Mouse (Mus musculus) CH12.LX (cell line): ENCODE measurements around the gene Bcl6b. TPM values are rescaled to one million over a fixed set of nuclear protein-coding genes. Genes with fewer than 3 reads are reported as not detected.
A peak's percentile ranks its signal among the peaks of the same experiment; 100 is the strongest.

Experiments used
- DNase-seq: peaks from one replicate; pipeline ENCODE4 v3.0.0-alpha.2; 2013; ENCODE audit errors: extremely low read depth
- H3K27ac ChIP-seq: 2 replicates; pipeline ENCODE4 v1.5.1; 2012; ENCODE audit warnings: low read depth, mild to moderate bottlenecking, control low read depth, moderate library complexity; ENCODE audit not compliant: insufficient read depth
- H3K27me3 ChIP-seq: replicated peaks from 2 replicates; pipeline ENCODE3; 2012; ENCODE audit warnings: inconsistent platforms
- H3K36me3 ChIP-seq, 2 experiments: replicated peaks in 1 of 2; 2 replicates each; pipeline versions ENCODE3 to v1.6.1; 2012; ENCODE audit warnings: inconsistent platforms in 1 of 2, low read length in 1 of 2, mild to moderate bottlenecking in 1 of 2, mixed read lengths in 1 of 2, moderate library complexity in 1 of 2; ENCODE audit not compliant: control insufficient read depth in 1 of 2, insufficient read depth in 1 of 2
- H3K4me1 ChIP-seq, 2 experiments: 2 replicates each; pipeline ENCODE4 v1.6.1; 2012; ENCODE audit warnings: inconsistent platforms in 1 of 2, moderate library complexity in 1 of 2; ENCODE audit not compliant: insufficient read depth in 2 of 2, control insufficient read depth in 1 of 2
- H3K4me2 ChIP-seq: 2 replicates; pipeline ENCODE4 v1.6.1; 2012; ENCODE audit warnings: low read depth, mild to moderate bottlenecking, control low read depth; ENCODE audit not compliant: poor library complexity, insufficient read depth, severe bottlenecking
- H3K4me3 ChIP-seq, 3 experiments: fragments of 150-350 bp in 1 of 3; sonication (generic) in 1 of 3; replicated peaks in 1 of 3; 2 replicates each; pipeline versions ENCODE3 to v1.5.1; 2011 to 2012; ENCODE audit warnings: low read depth in 2 of 3, low read length in 2 of 3, mild to moderate bottlenecking in 2 of 3, moderate library complexity in 2 of 3, control low read depth in 1 of 3, improper control_type of control experiment in 1 of 3, inconsistent platforms in 1 of 3, mixed read lengths in 1 of 3; ENCODE audit not compliant: poor library complexity in 1 of 3
- H3K79me2 ChIP-seq: replicated peaks from 2 replicates; pipeline ENCODE4 v1.6.1; 2012; ENCODE audit warnings: mild to moderate bottlenecking, moderate library complexity; ENCODE audit not compliant: control insufficient read depth, poor library complexity, insufficient read depth, severe bottlenecking; ENCODE audit errors: extremely low read depth
- H3K9ac ChIP-seq: 2 replicates; pipeline ENCODE4 v1.6.1; 2012; ENCODE audit warnings: low read depth, mild to moderate bottlenecking, control low read depth, moderate library complexity; ENCODE audit not compliant: insufficient read depth
- H3K9me3 ChIP-seq: replicated peaks from 2 replicates; pipeline ENCODE3; 2012; ENCODE audit warnings: low read length, inconsistent platforms, mixed read lengths
- BHLHE40 ChIP-seq: IDR thresholded peaks from 2 replicates; pipeline ENCODE4 v1.6.1; 2011; ENCODE audit warnings: mild to moderate bottlenecking, low read depth, low read length, improper control_type of control experiment
- CHD1 ChIP-seq: IDR thresholded peaks from 2 replicates; pipeline ENCODE4 v1.6.1; 2012; ENCODE audit warnings: low read depth, low read length, improper control_type of control experiment, inconsistent platforms
- CHD2 ChIP-seq: IDR thresholded peaks from 2 replicates; pipeline ENCODE4 v1.6.1; 2011; ENCODE audit warnings: low read length, improper control_type of control experiment
- CTCF ChIP-seq, 2 experiments: IDR thresholded peaks in 1 of 2; conservative IDR thresholded peaks in 1 of 2; 2 replicates each; pipeline ENCODE4 v1.5.1; 2011 to 2012; ENCODE audit warnings: low read depth in 2 of 2, low read length in 2 of 2, improper control_type of control experiment in 1 of 2, inconsistent platforms in 1 of 2, mild to moderate bottlenecking in 1 of 2, moderate library complexity in 1 of 2
- E2F4 ChIP-seq: IDR thresholded peaks from 2 replicates; pipeline ENCODE4 v1.6.1; 2011; ENCODE audit warnings: low read depth, low read length, improper control_type of control experiment; ENCODE audit not compliant: insufficient replicate concordance
- ELF1 ChIP-seq: IDR thresholded peaks from 2 replicates; pipeline ENCODE4 v1.6.1; 2014; ENCODE audit warnings: low read depth, mild to moderate bottlenecking, inconsistent platforms, low read length, improper control_type of control experiment
- EP300 ChIP-seq: IDR thresholded peaks from 2 replicates; pipeline ENCODE4 v1.6.1; 2011; ENCODE audit warnings: low read length, improper control_type of control experiment
- ETS1 ChIP-seq: conservative IDR thresholded peaks from 2 replicates; pipeline ENCODE4 v1.6.1; 2012; ENCODE audit warnings: low read depth, mild to moderate bottlenecking, inconsistent platforms, low read length, improper control_type of control experiment, moderate library complexity
- GABPA ChIP-seq: IDR thresholded peaks from 2 replicates; pipeline ENCODE4 v1.6.1; 2012; ENCODE audit warnings: low read depth, low read length, improper control_type of control experiment, inconsistent platforms; ENCODE audit not compliant: insufficient replicate concordance
- HCFC1 ChIP-seq: IDR thresholded peaks from 2 replicates; pipeline ENCODE4 v1.6.1; 2012; ENCODE audit warnings: low read depth, mild to moderate bottlenecking, inconsistent platforms, low read length, improper control_type of control experiment
- IRF4 ChIP-seq: IDR thresholded peaks from 2 replicates; pipeline ENCODE4 v1.6.1; 2014; ENCODE audit warnings: low read depth, mild to moderate bottlenecking, inconsistent platforms, low read length, improper control_type of control experiment
- JUN ChIP-seq: IDR thresholded peaks from 2 replicates; pipeline ENCODE4 v1.6.1; 2011; ENCODE audit warnings: low read depth, mild to moderate bottlenecking, low read length, improper control_type of control experiment, moderate library complexity; ENCODE audit not compliant: insufficient read depth
- JUND ChIP-seq: conservative IDR thresholded peaks from 2 replicates; pipeline ENCODE4 v1.6.1; 2011; ENCODE audit warnings: low read depth, low read length, improper control_type of control experiment
- KAT2A ChIP-seq: IDR thresholded peaks from 2 replicates; pipeline ENCODE4 v1.6.1; 2012; ENCODE audit warnings: low read length, improper control_type of control experiment, inconsistent platforms; ENCODE audit not compliant: insufficient replicate concordance
- MAFK ChIP-seq: IDR thresholded peaks from 2 replicates; pipeline ENCODE4 v1.6.1; 2011; ENCODE audit warnings: low read length, improper control_type of control experiment; ENCODE audit not compliant: insufficient replicate concordance
- MAX ChIP-seq: IDR thresholded peaks from 2 replicates; pipeline ENCODE4 v1.6.1; 2011; ENCODE audit warnings: low read length, improper control_type of control experiment
- MAZ ChIP-seq: IDR thresholded peaks from 2 replicates; pipeline ENCODE4 v1.6.1; 2012; ENCODE audit warnings: low read depth, mild to moderate bottlenecking, inconsistent platforms, low read length, improper control_type of control experiment, moderate library complexity
- MEF2A ChIP-seq: IDR thresholded peaks from 2 replicates; pipeline ENCODE4 v1.6.1; 2014; ENCODE audit warnings: low read depth, mild to moderate bottlenecking, inconsistent platforms, low read length, improper control_type of control experiment, borderline replicate concordance
- MXI1 ChIP-seq: IDR thresholded peaks from 2 replicates; pipeline ENCODE4 v1.6.1; 2011; ENCODE audit warnings: mild to moderate bottlenecking, low read depth, low read length, improper control_type of control experiment
- MYC ChIP-seq: IDR thresholded peaks from 2 replicates; pipeline ENCODE4 v1.6.1; 2011; ENCODE audit warnings: low read depth, mild to moderate bottlenecking, improper control_type of control experiment, low read length
- NELFE ChIP-seq: IDR thresholded peaks from 2 replicates; pipeline ENCODE4 v1.6.1; 2011; ENCODE audit warnings: low read depth, low read length, improper control_type of control experiment
- NRF1 ChIP-seq: IDR thresholded peaks from 2 replicates; pipeline ENCODE4 v1.6.1; 2014; ENCODE audit warnings: low read depth, mild to moderate bottlenecking, inconsistent platforms, low read length, improper control_type of control experiment, moderate library complexity
- PAX5 ChIP-seq: IDR thresholded peaks from 2 replicates; pipeline ENCODE4 v1.6.1; 2012; ENCODE audit warnings: low read length, inconsistent platforms, mixed read lengths
- POLR2A ChIP-seq: IDR thresholded peaks from 2 replicates; pipeline ENCODE4 v1.6.1; 2011; ENCODE audit warnings: low read depth, mild to moderate bottlenecking, improper control_type of control experiment, low read length
- POLR2AphosphoS2 ChIP-seq: IDR thresholded peaks from 2 replicates; pipeline ENCODE4 v1.6.1; 2011; ENCODE audit warnings: low read depth, low read length, improper control_type of control experiment
- RAD21 ChIP-seq: IDR thresholded peaks from 2 replicates; pipeline ENCODE4 v1.6.1; 2011; ENCODE audit warnings: low read depth, mild to moderate bottlenecking, low read length, improper control_type of control experiment, moderate library complexity
- RCOR1 ChIP-seq: conservative IDR thresholded peaks from 2 replicates; pipeline ENCODE4 v1.6.1; 2012; ENCODE audit warnings: low read depth, mild to moderate bottlenecking, inconsistent platforms, low read length, improper control_type of control experiment
- SIN3A ChIP-seq: IDR thresholded peaks from 2 replicates; pipeline ENCODE4 v1.6.1; 2012; ENCODE audit warnings: low read length, improper control_type of control experiment, inconsistent platforms
- SMC3 ChIP-seq: IDR thresholded peaks from 2 replicates; pipeline ENCODE4 v1.6.1; 2011; ENCODE audit warnings: low read depth, low read length, improper control_type of control experiment
- TBP ChIP-seq: conservative IDR thresholded peaks from 2 replicates; pipeline ENCODE4 v1.6.1; 2011; ENCODE audit warnings: low read depth, low read length, improper control_type of control experiment
- TCF12 ChIP-seq: IDR thresholded peaks from 2 replicates; pipeline ENCODE4 v1.6.1; 2014; ENCODE audit warnings: low read depth, mild to moderate bottlenecking, inconsistent platforms, low read length, improper control_type of control experiment
- UBTF ChIP-seq: IDR thresholded peaks from 2 replicates; pipeline ENCODE4 v1.6.1; 2012; ENCODE audit warnings: low read depth, mild to moderate bottlenecking, inconsistent platforms, low read length, improper control_type of control experiment, moderate library complexity
- USF1 ChIP-seq: IDR thresholded peaks from 2 replicates; pipeline ENCODE4 v1.6.1; 2014; ENCODE audit warnings: low read depth, mild to moderate bottlenecking, inconsistent platforms, low read length, improper control_type of control experiment
- USF2 ChIP-seq: conservative IDR thresholded peaks from 2 replicates; pipeline ENCODE4 v1.6.1; 2011; ENCODE audit warnings: low read depth, low read length, improper control_type of control experiment
- ZC3H11A ChIP-seq: IDR thresholded peaks from 2 replicates; pipeline ENCODE4 v1.6.1; 2012; ENCODE audit warnings: low read depth, mild to moderate bottlenecking, inconsistent platforms, low read length, improper control_type of control experiment
- ZKSCAN1 ChIP-seq: IDR thresholded peaks from 2 replicates; pipeline ENCODE4 v1.6.1; 2012; ENCODE audit warnings: low read depth, inconsistent platforms, low read length, improper control_type of control experiment, borderline replicate concordance
- ZMIZ1 ChIP-seq: IDR thresholded peaks from 2 replicates; pipeline ENCODE4 v1.6.1; 2012; ENCODE audit warnings: low read depth, mild to moderate bottlenecking, inconsistent platforms, low read length, improper control_type of control experiment
- ZNF384 ChIP-seq: IDR thresholded peaks from 2 replicates; pipeline ENCODE4 v1.6.1; 2012; ENCODE audit warnings: low read depth, low read length, improper control_type of control experiment, inconsistent platforms
- dilution Hi-C: fragments of 300-500 bp; cut with MboI; formaldehyde crosslinking; loops from 2 replicates; pipeline ENCODE4 v1.14.3; 2020; ENCODE audit warnings: low sequenced_read_pairs; ENCODE audit not compliant: extremely low pct_unique_long_range_greater_than_20kb, extremely low pct_ligation_motif_present
- in situ Hi-C: fragments of 300-500 bp; cut with MboI; formaldehyde crosslinking; loops from 3 replicates; pipeline ENCODE4 v1.14.3; 2019; ENCODE audit warnings: low sequenced_read_pairs, low pct_ligation_motif_present, low pct_unique_long_range_greater_than_20kb, mixed read lengths
- polyA plus RNA-seq: library from polyadenylated mRNA; unstranded; fragments of >175 nt; gene quantifications from 2 replicates; pipeline ENCODE4 v1.2.1, GENCODE M21; 2012; ENCODE audit warnings: low read depth; ENCODE audit not compliant: insufficient read length
- total RNA-seq, 2 experiments: library from RNA; depleted of rRNA; stranded (reverse); fragments of 300-350 nt in 1 of 2; fragments of >200 nt in 1 of 2; gene quantifications; 2 replicates each; pipeline ENCODE4 v1.2.3; 2012 to 2014

The Bcl6b gene
- total and polyA plus RNA-seq, 3 experiments: 0.54 to 1.7 (median 0.71) TPM

GRCm38 (mm10) chr11:70230239-70230727 is 685 bp upstream of the Bcl6b start:
- in situ Hi-C loops (loop anchor here (25.0 kb wide), 2 partner anchors 382 to 532 kb away; partner anchors contain the start of genes 4930544D05Rik, Chrne and Zfp3), dilution Hi-C loops (no loop called here)
- Histone ChIP-seq H3K9me3 (no peaks in the 10 kb centered on the region), H3K27ac (peak overlapping the region; percentile 52; the same call in 1 of the 2 replicates), H3K79me2 (no peaks in the 10 kb centered on the region), H3K36me3 (peaks cover 6 to 16% of the 10 kb centered on the region in 2 experiments), H3K4me3 (peak overlapping the region; percentile 33 to 50 (median 40)), H3K4me2 (peak overlapping the region; percentile 86), H3K4me1 (peaks cover 0 to 34% of the 10 kb centered on the region in 2 experiments; a peak in 2 of 4 replicates), H3K9ac (peak overlapping the region; percentile 51; the same call in 1 of the 2 replicates), H3K27me3 (peaks cover 2% of the 10 kb centered on the region)
- DNase-seq: peak; percentile 93
- peak; percentile 85; the same call in 1 of the 2 replicates for TF ChIP-seq MAX
- peak; percentile 59 for TF ChIP-seq NRF1
- TF ChIP-seq MAFK: no peak
- peak; percentile 35; the same call in 1 of the 2 replicates for TF ChIP-seq HCFC1
- TF ChIP-seq POLR2A: peak; percentile 79
- TF ChIP-seq KAT2A: 0 out of 2 replicates have a peak, but pooled peaks have one; percentile 47
- peak; percentile 65 for TF ChIP-seq BHLHE40
- peak; percentile 86 for TF ChIP-seq SMC3
- no peak for TF ChIP-seq JUN
- TF ChIP-seq UBTF: peak; percentile 84
- peak; percentile 79 for TF ChIP-seq IRF4
- TF ChIP-seq MEF2A: no peak; the same call in 1 of the 2 replicates
- peak; percentile 90 for TF ChIP-seq NELFE
- 0 out of 2 replicates have a peak, but pooled peaks have one; percentile 72 for TF ChIP-seq MYC
- TF ChIP-seq USF1: no peak
- TF ChIP-seq ZKSCAN1: no peak
- TF ChIP-seq CHD1: no peak
- peak; percentile 65 for TF ChIP-seq ELF1
- TF ChIP-seq TCF12: peak; percentile 88
- peak; percentile 56; the same call in 1 of the 2 replicates for TF ChIP-seq MXI1
- no peak for TF ChIP-seq USF2
- peak; percentile 66 for TF ChIP-seq ETS1
- TF ChIP-seq TBP: peak; percentile 50; the same call in 1 of the 2 replicates
- TF ChIP-seq JUND: no peak; the same call in 1 of the 2 replicates
- peak; percentile 76 for TF ChIP-seq SIN3A
- TF ChIP-seq PAX5: no peak
- TF ChIP-seq RCOR1: peak; percentile 43; the same call in 1 of the 2 replicates
- TF ChIP-seq RAD21: peak; percentile 97
- no peak for TF ChIP-seq POLR2AphosphoS2
- TF ChIP-seq ZNF384: 0 out of 2 replicates have a peak, but pooled peaks have one; percentile 23
- no peak for TF ChIP-seq ZC3H11A
- peak; percentile 71 for TF ChIP-seq MAZ
- 0 out of 2 replicates have a peak, but pooled peaks have one; percentile 78 for TF ChIP-seq E2F4
- TF ChIP-seq ZMIZ1: no peak; the same call in 1 of the 2 replicates
- peak; percentile 71 for TF ChIP-seq EP300
- TF ChIP-seq CTCF (conservative IDR thresholded peaks at IDR 0.05 in 1 of 2, IDR thresholded peaks at IDR 0.05 in 1 of 2; ENCODE audit: low read depth in 2 of 2, low read length in 2 of 2): peak; percentile 82 to 98
- no peak for TF ChIP-seq GABPA
- TF ChIP-seq CHD2: peak; percentile 69; the same call in 1 of the 2 replicates
